Mouse (Mus musculus) G1E (cell line): Measurements from ENCODE around the gene Mga. TPM values are rescaled to one million over a fixed set of nuclear protein-coding genes. Genes with fewer than 3 reads are reported as not detected.

Experiments
- ATAC-seq: 2 replicates; pipeline ENCODE4 v1.8.0; 2016; ENCODE audit warnings: mild to moderate bottlenecking; ENCODE audit not compliant: insufficient number of reproducible peaks, poor library complexity, low FRiP score, severe bottlenecking; ENCODE audit errors: extremely low read depth
- DNase-seq: peaks from one replicate; pipeline ENCODE4 v3.0.0; 2012; ENCODE audit warnings: low spot score
- H3K27me3 ChIP-seq: 2 replicates; pipeline ENCODE4 v1.6.1; 2012; ENCODE audit warnings: mild to moderate bottlenecking, low read length, inconsistent platforms; ENCODE audit not compliant: insufficient read depth
- H3K36me3 ChIP-seq: replicated peaks from 2 replicates; pipeline ENCODE3; 2012; ENCODE audit warnings: mild to moderate bottlenecking, inconsistent platforms
- H3K4me1 ChIP-seq: 2 replicates; pipeline ENCODE4 v1.6.1; 2012; ENCODE audit warnings: low read depth, low read length, inconsistent platforms, mixed read lengths; ENCODE audit not compliant: insufficient read depth
- H3K4me3 ChIP-seq: 2 replicates; pipeline ENCODE4 v1.5.1; 2012; ENCODE audit warnings: low read depth, mild to moderate bottlenecking, inconsistent platforms, low read length, moderate library complexity, mixed read lengths
- H3K9me3 ChIP-seq: replicated peaks from 2 replicates; pipeline ENCODE4 v1.6.1; 2012; ENCODE audit warnings: inconsistent platforms
- CTCF ChIP-seq: IDR thresholded peaks from 2 replicates; pipeline ENCODE4 v1.5.1; 2012; ENCODE audit warnings: low read depth, low read length, inconsistent platforms, mixed read lengths
- GATA1 ChIP-seq: IDR thresholded peaks from 2 replicates; pipeline ENCODE4 v1.6.1; 2012; ENCODE audit warnings: borderline replicate concordance, low read length, inconsistent platforms, mixed read lengths
- GATA2 ChIP-seq: IDR thresholded peaks from 2 replicates; pipeline ENCODE4 v1.6.1; 2012; ENCODE audit warnings: low read depth, low read length, inconsistent platforms, borderline replicate concordance
- POLR2AphosphoS5 ChIP-seq: IDR thresholded peaks from 2 replicates; pipeline ENCODE4 v1.6.1; 2012; ENCODE audit warnings: low read depth, low read length, inconsistent platforms; ENCODE audit not compliant: insufficient replicate concordance
- TAL1 ChIP-seq: conservative IDR thresholded peaks from 2 replicates; pipeline ENCODE4 v1.6.1; 2012; ENCODE audit warnings: low read depth, low read length, inconsistent platforms, mixed read lengths
- polyA plus RNA-seq: library from polyadenylated mRNA; stranded (reverse); fragments of >175 nt; gene quantifications from 2 replicates; pipeline ENCODE4 v1.2.3, GENCODE M21; 2012
- total RNA-seq, 2 experiments: library from RNA; stranded (forward) in 1 of 2; stranded (reverse) in 1 of 2; fragments of 200-1000 nt in 1 of 2; fragments of >200 nt in 1 of 2; fragmentation: Nextera tagmentation in 1 of 2; gene quantifications; 2 replicates each; pipeline ENCODE4 v1.2.3; 2014 to 2017

Gene Mga
- total and polyA plus RNA-seq, 3 experiments = 4.1 to 186 (median 80.7) TPM

DNA sequence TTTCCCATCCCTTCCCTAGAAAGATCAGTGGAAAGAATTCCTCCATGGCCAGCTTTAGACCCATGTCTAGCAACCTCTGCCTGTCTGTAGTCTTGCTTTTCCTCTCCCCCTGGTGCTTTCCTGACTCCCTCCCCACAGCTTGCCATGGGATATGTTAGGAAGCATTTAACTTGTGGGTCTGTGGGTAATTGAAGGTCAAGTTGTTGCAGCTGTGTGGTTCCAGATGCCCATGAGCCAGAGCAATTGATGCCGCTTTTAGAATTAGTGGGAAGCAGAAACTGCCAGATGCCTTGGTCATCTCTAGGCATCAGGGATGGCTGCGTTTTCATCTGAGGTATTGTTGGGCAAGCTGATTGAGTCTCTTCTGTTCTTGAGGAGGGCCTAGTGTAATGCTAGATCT, 84.6 kb downstream of the Mga start:
- H3K4me3 ChIP-seq = no peak overlapping the region
- peaks cover 5% of the 10 kb centered on the region; the same call in 1 of the 2 replicates for H3K4me1 ChIP-seq
- H3K9me3 ChIP-seq = no peaks in the 10 kb centered on the region
- DNase-seq = no peak
- H3K36me3 ChIP-seq = peaks cover 39% of the 10 kb centered on the region
- no peak for ATAC-seq
- TF ChIP-seq POLR2AphosphoS5 = no peak
- no peak for TF ChIP-seq GATA2
- TF ChIP-seq GATA1 = no peak
- TF ChIP-seq TAL1 = no peak
- no peak for TF ChIP-seq CTCF
- H3K27me3 ChIP-seq = no peaks in the 10 kb centered on the region

GRCm38 (mm10) chr2:119985871-119986270, 88.8 kb downstream of the Mga start:
- Histone ChIP-seq H3K27me3 (no peaks in the 10 kb centered on the region), H3K4me3 (no peak overlapping the region), H3K9me3 (no peaks in the 10 kb centered on the region), H3K4me1 (peaks cover 9% of the 10 kb centered on the region; the same call in 1 of the 2 replicates), H3K36me3 (peaks cover 29% of the 10 kb centered on the region)
- ATAC-seq (no peak), DNase-seq (no peak)
- TF ChIP-seq TAL1 = no peak
- TF ChIP-seq GATA2 = no peak
- TF ChIP-seq GATA1 = no peak
- no peak for TF ChIP-seq POLR2AphosphoS5
- TF ChIP-seq CTCF = no peak

GRCm38 (mm10) chr2:119986369-119986768, 89.3 kb downstream of the Mga start:
- ATAC-seq (no peak), DNase-seq (no peak)
- no peak for TF ChIP-seq GATA2
- TF ChIP-seq GATA1 = no peak
- no peak for TF ChIP-seq POLR2AphosphoS5
- no peak for TF ChIP-seq CTCF
- TF ChIP-seq TAL1 = no peak
- no peaks in the 10 kb centered on the region for H3K9me3 ChIP-seq
- no peak overlapping the region for H3K4me3 ChIP-seq
- H3K4me1 ChIP-seq = peaks cover 9% of the 10 kb centered on the region; the same call in 1 of the 2 replicates
- H3K27me3 ChIP-seq = no peaks in the 10 kb centered on the region
- peaks cover 28% of the 10 kb centered on the region for H3K36me3 ChIP-seq

DNA sequence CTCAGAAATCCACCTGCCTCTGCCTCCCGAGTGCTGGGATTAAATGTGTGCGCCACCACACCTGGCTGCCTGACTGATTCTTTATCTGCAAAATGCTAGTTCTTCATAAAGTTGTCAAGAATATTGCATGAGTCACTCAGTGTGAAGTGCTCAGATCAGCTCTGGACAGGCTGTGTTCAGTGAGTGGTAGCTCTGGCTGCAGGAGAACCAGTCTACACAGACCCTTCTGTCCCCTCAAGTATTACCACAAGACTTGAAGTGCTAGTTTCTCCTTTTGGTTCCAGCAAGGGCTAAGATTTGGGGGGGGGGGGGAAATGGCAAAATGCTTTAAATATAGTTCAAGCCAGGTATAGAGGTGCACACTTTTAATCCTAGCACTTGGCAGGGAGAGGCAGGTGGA, 90.4 kb downstream of the Mga start:
- no peak overlapping the region for H3K4me3 ChIP-seq
- no peak for DNase-seq
- no peaks in the 10 kb centered on the region for H3K9me3 ChIP-seq
- no peak for ATAC-seq
- TF ChIP-seq TAL1 = no peak
- no peak for TF ChIP-seq POLR2AphosphoS5
- H3K36me3 ChIP-seq = peaks cover 21% of the 10 kb centered on the region
- H3K4me1 ChIP-seq = peaks cover 9% of the 10 kb centered on the region; the same call in 1 of the 2 replicates
- no peaks in the 10 kb centered on the region for H3K27me3 ChIP-seq

DNA sequence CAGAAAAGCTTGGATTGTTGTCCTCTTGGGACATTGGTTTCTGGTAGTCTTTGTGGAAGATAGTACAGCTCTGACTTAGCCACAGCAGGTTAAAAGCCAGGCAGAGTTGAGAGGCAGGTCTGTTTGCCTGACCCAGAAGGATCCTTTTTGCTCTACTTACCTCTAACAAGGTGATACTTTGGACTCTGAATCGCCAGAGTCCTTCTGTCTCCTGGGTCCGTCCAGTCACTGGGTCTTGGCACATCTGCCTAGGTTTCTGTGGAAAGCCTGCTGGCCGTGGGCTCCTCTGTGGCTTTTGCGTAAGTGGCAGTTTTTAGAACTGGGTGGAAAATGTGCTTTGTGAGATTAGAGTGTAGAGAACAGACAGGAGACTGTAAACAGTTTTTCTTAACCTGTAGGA, 91.9 kb downstream of the Mga start:
- DNase-seq = no peak
- H3K4me3 ChIP-seq = no peak overlapping the region
- H3K9me3 ChIP-seq = no peaks in the 10 kb centered on the region
- H3K36me3 ChIP-seq = peaks cover 18% of the 10 kb centered on the region
- no peaks in the 10 kb centered on the region for H3K27me3 ChIP-seq
- no peak for TF ChIP-seq CTCF
- TF ChIP-seq POLR2AphosphoS5 = no peak
- no peak for TF ChIP-seq GATA1
- TF ChIP-seq TAL1 = no peak
- no peak for TF ChIP-seq GATA2
- no peak for ATAC-seq
- peaks cover 11% of the 10 kb centered on the region; the same call in 1 of the 2 replicates for H3K4me1 ChIP-seq

- H3K27me3 ChIP-seq = no peaks in the 10 kb centered on the region
- DNase-seq = no peak
- no peak for ATAC-seq
Measured at GRCm38 (mm10) chr2:119990881-119991280, 93.9 kb downstream of the Mga start.

DNA sequence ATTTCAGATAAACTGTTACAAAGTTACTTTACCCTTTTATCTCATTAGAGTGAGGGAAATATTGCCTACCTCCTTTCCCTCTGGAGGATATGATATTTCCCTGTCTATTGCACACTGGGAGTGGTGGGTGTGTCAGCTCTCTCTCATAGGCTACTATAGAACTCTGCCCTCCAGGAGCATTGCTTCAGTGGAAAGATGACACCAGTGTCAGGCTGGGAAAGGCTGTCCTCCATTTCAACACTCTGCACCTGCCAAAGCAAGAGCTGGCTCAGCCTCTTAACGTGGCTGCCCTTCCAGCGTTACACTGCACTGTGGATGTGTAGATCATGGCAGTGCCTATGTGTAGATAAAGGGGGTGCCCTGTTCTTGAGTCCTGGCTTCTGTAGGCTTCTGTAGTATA, 95.3 kb downstream of the Mga start:
- DNase-seq (no peak), ATAC-seq (no peak)
- peaks cover 17% of the 10 kb centered on the region for H3K36me3 ChIP-seq
- TF ChIP-seq TAL1 (no peak), GATA2 (no peak), POLR2AphosphoS5 (no peak), CTCF (no peak), GATA1 (no peak)
- H3K27me3 ChIP-seq = no peaks in the 10 kb centered on the region
- H3K4me1 ChIP-seq = peaks cover 7% of the 10 kb centered on the region; the same call in 1 of the 2 replicates
- H3K9me3 ChIP-seq = no peaks in the 10 kb centered on the region
- no peak overlapping the region for H3K4me3 ChIP-seq

More at GRCm38 (mm10) chr2:119990881-119991280, 93.9 kb downstream of the Mga start:
- H3K9me3 ChIP-seq = no peaks in the 10 kb centered on the region
- peaks cover 18% of the 10 kb centered on the region for H3K36me3 ChIP-seq
- H3K4me1 ChIP-seq = peaks cover 13% of the 10 kb centered on the region; the same call in 1 of the 2 replicates
- TF ChIP-seq GATA1 = no peak
- TF ChIP-seq POLR2AphosphoS5 = no peak
- TF ChIP-seq TAL1 = no peak
- TF ChIP-seq GATA2 = no peak
- no peak for TF ChIP-seq CTCF
- no peak overlapping the region for H3K4me3 ChIP-seq
